Mouse (Mus musculus) spleen, adult 10 weeks (tissue): ENCODE data around the gene Grik5. TPM values are rescaled to one million over a fixed set of nuclear protein-coding genes. Genes with fewer than 3 reads are reported as not detected.

Source experiments
- polyA plus RNA-seq: library from polyadenylated mRNA; stranded (reverse); fragments of 350-450 nt; fragmentation: Illumina TruSeq; extraction: RNeasy Lipid Tissue Mini Kit (QIAGEN cat#74804); gene quantifications from one replicate; pipeline ENCODE4 v1.2.3, GENCODE M21; 2015; ENCODE audit warnings: low replicate concordance; ENCODE audit not compliant: insufficient read depth

The Grik5 gene
- 2.4 TPM for polyA plus RNA-seq

DNA sequence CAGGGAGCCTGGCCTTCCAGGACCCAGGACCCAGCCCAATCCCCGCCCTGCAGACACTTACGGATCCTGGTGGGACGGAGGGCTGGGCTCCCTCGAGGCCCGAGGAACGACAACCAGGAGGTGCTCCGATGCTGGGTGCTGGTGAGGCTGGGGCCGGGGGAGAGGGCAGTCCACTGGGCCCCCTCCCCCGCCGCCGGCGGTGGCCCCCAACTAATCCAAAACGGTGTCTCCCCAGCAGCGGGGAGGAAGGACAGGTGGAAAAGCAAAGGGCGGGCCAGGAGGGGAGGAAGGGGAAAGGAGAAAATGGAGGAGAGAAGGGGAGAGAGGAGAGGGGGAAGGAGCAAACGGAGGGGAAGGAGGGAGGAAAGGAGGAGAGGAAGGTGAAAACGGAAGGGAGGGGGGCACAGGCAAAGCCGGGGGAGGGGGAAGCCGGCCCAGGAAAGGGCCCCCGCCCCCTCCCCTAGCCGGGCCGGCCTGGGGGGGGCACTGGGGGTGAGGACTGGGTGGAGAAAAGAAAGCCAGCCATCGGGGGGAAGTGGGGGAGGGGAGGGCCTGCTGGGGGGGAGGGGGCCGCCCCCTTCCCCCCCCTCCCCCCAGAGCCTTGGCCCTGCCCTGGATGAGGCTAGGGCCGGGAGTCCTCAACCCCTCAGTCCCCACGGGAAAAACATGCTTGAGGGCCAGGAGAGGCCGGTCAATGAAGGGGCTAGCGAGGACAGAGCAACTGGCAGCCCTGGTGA lies at the start of gene Grik5, which contains the start of gene Zfp574:
Gene Grik5, minus strand, starts transcription at position 368 of the 737 bp plus-strand sequence.
Gene Zfp574, plus strand, starts transcription at position 589 of the 737 bp plus-strand sequence.

DNA sequence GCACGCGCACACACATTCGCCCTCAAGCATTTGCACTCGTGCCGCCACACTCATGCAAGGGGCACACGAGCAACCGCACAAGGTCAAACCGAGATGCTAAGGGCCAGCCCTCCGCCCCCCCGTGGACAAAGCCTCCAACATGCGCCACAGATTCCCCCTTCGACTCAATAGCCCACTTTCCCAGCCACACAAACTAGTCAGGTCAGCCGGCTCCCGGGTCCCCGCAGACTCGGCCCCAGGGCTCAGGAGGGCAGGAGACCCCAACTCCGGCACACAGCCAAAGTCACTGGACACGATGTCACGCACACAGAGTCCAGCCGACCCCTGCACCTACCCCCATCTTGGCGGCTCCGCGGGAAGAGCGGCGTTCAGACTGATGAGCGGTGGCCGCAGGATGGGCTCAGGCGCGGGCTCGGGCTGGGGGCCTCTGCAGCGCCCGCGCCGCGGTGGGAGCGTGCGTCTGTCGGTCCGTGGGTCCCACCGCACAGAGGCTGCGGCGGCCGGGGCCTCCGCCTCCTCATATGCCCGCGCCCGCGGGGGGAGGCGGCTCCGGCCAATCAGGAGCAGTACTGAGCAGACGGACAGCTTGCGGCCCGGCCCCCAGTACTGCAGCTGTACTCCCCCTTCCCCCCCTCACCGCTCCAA lies 66.6 kb downstream of the Grik5 start, which contains the start of gene Atp1a3:
Gene Atp1a3, minus strand, starts transcription at position 538 of the 645 bp plus-strand sequence.

DNA sequence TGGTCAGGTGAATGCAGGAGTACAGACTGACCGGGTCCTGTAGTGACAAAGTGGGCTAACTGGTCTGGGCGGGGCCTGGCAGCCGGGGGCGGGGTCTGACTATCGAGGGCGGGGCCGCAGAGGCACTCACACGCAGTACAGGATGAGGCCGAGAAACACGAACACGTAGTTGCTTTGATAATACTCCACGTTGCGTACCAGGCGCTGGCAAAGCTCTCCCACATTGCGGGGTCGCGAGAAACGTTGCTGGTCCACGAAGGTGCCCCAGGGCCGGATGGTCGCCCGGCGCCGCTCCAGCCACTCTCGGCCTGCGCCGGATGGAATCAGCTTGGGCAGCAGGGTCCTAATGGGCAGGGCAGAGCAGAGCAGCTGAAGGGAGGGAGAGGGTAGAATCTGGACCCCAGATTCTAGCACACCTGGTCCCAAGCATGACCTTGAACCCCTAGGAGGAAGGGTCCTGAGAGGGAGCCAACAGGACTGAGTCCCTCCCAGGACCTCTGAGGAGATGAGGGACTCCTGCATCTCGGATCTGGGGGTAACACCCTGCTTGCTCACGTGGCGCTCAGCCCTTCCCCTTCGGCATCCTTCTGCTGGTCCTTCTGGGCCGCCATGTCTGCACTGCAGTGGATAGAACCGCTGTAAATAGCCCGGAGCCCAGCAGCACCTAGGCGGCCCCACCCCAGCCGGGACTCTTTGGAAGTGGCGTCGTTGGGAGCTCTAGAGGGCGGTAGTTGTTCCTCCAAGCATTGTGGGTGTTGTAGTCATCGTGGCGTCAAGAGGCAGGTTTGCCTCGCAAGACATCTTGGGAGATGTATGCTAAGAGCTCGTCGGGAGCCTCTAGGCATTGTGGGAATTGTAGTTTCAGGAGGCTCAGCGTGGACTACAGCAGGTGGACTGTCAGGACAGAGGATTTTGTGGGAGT lies 99.9 kb downstream of the Grik5 start, which contains the start of gene Rabac1:
Gene Rabac1, minus strand, starts transcription at position 783 of the 922 bp plus-strand sequence.

Other genes with a start within 250 kb of the Grik5 start
- 3.7 TPM for gene Gm9844, start 210.1 kb downstream of the Grik5 start, polyA plus RNA-seq
- gene Lypd4, start 202.4 kb downstream of the Grik5 start, polyA plus RNA-seq, result not detected
- gene Dmrtc2, start 202.3 kb downstream of the Grik5 start, polyA plus RNA-seq, result not detected
- 1,670 TPM for gene Rps19, start 188.0 kb downstream of the Grik5 start, polyA plus RNA-seq
- gene Cd79a, start 175.0 kb downstream of the Grik5 start, polyA plus RNA-seq, result 645 TPM
- gene Arhgef1, start 169.4 kb downstream of the Grik5 start, polyA plus RNA-seq, result 181 TPM
- gene Gm4881, start 127.9 kb downstream of the Grik5 start, polyA plus RNA-seq, result not detected
- 40.1 TPM for gene Rabac1, start 99.6 kb downstream of the Grik5 start, polyA plus RNA-seq
- 4.9 TPM for gene Atp1a3, start 66.4 kb downstream of the Grik5 start, polyA plus RNA-seq
- gene Zfp574, start 221 bp upstream of the Grik5 start, polyA plus RNA-seq, result 1.7 TPM
- gene Pou2f2, start 107.4 kb upstream of the Grik5 start, polyA plus RNA-seq, result 34.8 TPM
- 21.2 TPM for gene Dedd2, start 148.3 kb upstream of the Grik5 start, polyA plus RNA-seq
- gene Zfp526, start 149.1 kb upstream of the Grik5 start, polyA plus RNA-seq, result 6.4 TPM
- 56.1 TPM for gene Gsk3a, start 165.5 kb upstream of the Grik5 start, polyA plus RNA-seq
- gene Erf, start 178.4 kb upstream of the Grik5 start, polyA plus RNA-seq, result 4.6 TPM
- 85.9 TPM for gene Cic, start 195.4 kb upstream of the Grik5 start, polyA plus RNA-seq
- gene Pafah1b3, start 225.6 kb upstream of the Grik5 start, polyA plus RNA-seq, result 21.5 TPM
- not detected for gene Prr19, start 229.1 kb upstream of the Grik5 start, polyA plus RNA-seq
- gene Tmem145, start 233.8 kb upstream of the Grik5 start, polyA plus RNA-seq, result not detected
- 2.7 TPM for gene Megf8, start 244.8 kb upstream of the Grik5 start, polyA plus RNA-seq